Mouse (Mus musculus): Measurements from ENCODE around the gene Ints7. TPM values are rescaled to one million over a fixed set of nuclear protein-coding genes. Genes with fewer than 3 reads are reported as not detected.

The Ints7 gene
- polyA plus RNA-seq, 1 experiment from 2014 or later: 26.7 TPM

DNA sequence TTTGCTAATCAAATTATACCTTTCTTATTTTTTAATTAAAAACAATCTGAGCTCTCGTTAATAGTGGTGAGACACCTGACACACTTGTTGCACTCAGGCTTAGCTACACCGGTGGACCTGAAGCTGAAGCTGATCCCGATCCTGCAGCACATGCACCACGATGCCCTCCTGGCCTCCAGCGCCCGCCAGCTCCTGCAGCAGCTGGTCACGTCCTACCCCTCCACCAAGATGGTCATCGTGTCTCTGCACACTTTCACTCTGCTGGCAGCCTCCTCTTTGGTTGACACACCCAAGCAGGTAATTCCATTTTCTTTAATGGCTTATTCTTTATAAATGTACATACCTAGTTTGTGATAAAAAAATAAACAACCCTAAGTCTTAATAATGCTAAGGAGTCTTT is 20.6 kb downstream of the Ints7 start:
- Histone ChIP-seq H3K36me3 (ENCODE audit: control insufficient read depth, insufficient read depth, low read length) (peaks cover 13% of the 10 kb centered on the region), H3K9me3 (ENCODE audit: control insufficient read depth, low read length) (no peaks in the 10 kb centered on the region), H3K4me1 (ENCODE audit: control insufficient read depth, insufficient read depth, low read depth, low read length) (no peaks in the 10 kb centered on the region), H3K27ac (ENCODE audit: low read depth, low read length) (no peak overlapping the region), H3K4me3 (ENCODE audit: low read length) (no peak overlapping the region), H3K27me3 (replicated peaks; ENCODE audit: control insufficient read depth, insufficient read depth, low read length) (no peaks in the 10 kb centered on the region), H3K4me2 (ENCODE audit: low read length) (no peak overlapping the region), H3K9ac (ENCODE audit: low read depth, low read length) (no peak overlapping the region)
- no peak for ATAC-seq
- 96% methylated on average over 8 of the region's 8 CpGs for whole genome bisulfite sequencing

DNA sequence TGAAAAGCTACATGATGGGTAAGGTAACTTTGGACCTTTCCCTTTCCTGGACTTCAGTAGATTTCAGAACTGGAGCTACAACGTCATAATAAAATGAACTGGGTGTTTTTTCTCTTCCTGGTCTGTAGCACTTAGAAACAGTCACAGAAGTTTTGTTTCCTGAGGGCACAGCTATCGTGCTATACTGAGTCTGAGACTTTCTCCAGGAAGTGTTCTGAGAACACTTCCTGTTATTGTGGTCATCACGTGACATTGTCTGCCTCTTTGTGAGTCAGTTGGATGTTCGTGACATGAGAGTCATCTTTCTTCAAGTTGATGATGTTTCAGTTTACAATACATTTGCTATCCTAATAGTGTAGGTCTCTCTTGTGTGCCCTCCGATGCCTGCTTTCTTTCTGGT is 23.8 kb downstream of the Ints7 start:
- no peak overlapping the region for H3K4me3 ChIP-seq (ENCODE audit: low read length)
- H3K9me3 ChIP-seq (ENCODE audit: control insufficient read depth, low read length): no peaks in the 10 kb centered on the region
- H3K27me3 ChIP-seq (replicated peaks; ENCODE audit: control insufficient read depth, insufficient read depth, low read length): no peaks in the 10 kb centered on the region
- no peaks in the 10 kb centered on the region for H3K4me1 ChIP-seq (ENCODE audit: control insufficient read depth, insufficient read depth, low read depth, low read length)
- WGBS: 84% methylated on average over 5 of the region's 5 CpGs
- no peak overlapping the region for H3K27ac ChIP-seq (ENCODE audit: low read depth, low read length)
- no peak overlapping the region for H3K9ac ChIP-seq (ENCODE audit: low read depth, low read length)
- H3K36me3 ChIP-seq (ENCODE audit: control insufficient read depth, insufficient read depth, low read length): peaks cover 20% of the 10 kb centered on the region
- no peak for ATAC-seq
- no peak overlapping the region for H3K4me2 ChIP-seq (ENCODE audit: low read length)

DNA sequence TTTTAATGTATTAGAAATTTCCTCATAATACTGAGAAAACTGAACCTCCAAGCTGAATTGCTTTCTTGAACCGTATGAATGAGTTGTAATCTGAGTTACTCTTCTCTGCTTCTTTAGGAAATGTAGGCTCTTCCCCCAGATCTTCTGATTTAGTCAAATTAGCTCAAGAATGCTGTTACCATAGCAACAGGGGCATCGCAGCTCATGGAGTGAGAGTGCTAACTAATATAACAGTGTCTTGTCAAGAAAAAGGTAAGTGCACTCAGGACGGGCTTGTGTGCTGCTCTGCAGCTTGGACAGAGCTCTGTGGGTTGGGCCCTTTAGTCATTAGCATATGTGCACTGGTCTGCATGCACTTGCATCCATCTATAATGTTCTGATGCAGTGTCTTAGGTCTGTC is 29.3 kb downstream of the Ints7 start:
- H3K9ac ChIP-seq (ENCODE audit: low read depth, low read length): no peak overlapping the region
- no peak overlapping the region for H3K4me2 ChIP-seq (ENCODE audit: low read length)
- H3K36me3 ChIP-seq (ENCODE audit: control insufficient read depth, insufficient read depth, low read length): peaks cover 31% of the 10 kb centered on the region
- no peaks in the 10 kb centered on the region for H3K27me3 ChIP-seq (replicated peaks; ENCODE audit: control insufficient read depth, insufficient read depth, low read length)
- no peak for ATAC-seq
- H3K27ac ChIP-seq (ENCODE audit: low read depth, low read length): no peak overlapping the region
- H3K4me3 ChIP-seq (ENCODE audit: low read length): no peak overlapping the region
- 59% methylated on average over 3 of the region's 3 CpGs for WGBS
- no peaks in the 10 kb centered on the region for H3K4me1 ChIP-seq (ENCODE audit: control insufficient read depth, insufficient read depth, low read depth, low read length)
- no peaks in the 10 kb centered on the region for H3K9me3 ChIP-seq (ENCODE audit: control insufficient read depth, low read length)

DNA sequence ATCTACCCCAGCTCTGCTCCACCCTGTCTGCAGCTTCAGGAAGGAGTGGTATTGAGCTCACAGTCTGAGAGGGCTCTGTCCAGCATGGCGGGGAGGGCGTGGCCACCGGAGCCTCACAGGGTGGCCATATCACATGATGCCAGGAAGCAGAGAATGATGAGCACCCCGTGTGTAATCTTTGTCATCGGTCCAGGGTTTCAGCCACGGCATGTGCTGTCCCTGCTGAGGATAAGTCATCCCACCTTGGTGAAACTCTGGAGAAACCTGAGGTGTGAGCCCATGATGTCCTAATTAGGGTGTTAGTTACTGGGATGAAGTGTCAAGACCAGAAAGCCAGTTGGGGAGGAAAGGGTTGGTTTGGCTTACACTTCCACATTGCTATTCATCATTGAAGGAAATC is 33.6 kb downstream of the Ints7 start:
- H3K27ac ChIP-seq (ENCODE audit: low read depth, low read length): no peak overlapping the region
- ATAC-seq: no peak
- H3K9me3 ChIP-seq (ENCODE audit: control insufficient read depth, low read length): no peaks in the 10 kb centered on the region
- no peaks in the 10 kb centered on the region for H3K27me3 ChIP-seq (replicated peaks; ENCODE audit: control insufficient read depth, insufficient read depth, low read length)
- H3K4me2 ChIP-seq (ENCODE audit: low read length): no peak overlapping the region
- H3K4me3 ChIP-seq (ENCODE audit: low read length): no peak overlapping the region
- no peak overlapping the region for H3K9ac ChIP-seq (ENCODE audit: low read depth, low read length)
- WGBS: 92% methylated on average over 6 of the region's 6 CpGs
- H3K36me3 ChIP-seq (ENCODE audit: control insufficient read depth, insufficient read depth, low read length): peaks cover 43% of the 10 kb centered on the region
- no peaks in the 10 kb centered on the region for H3K4me1 ChIP-seq (ENCODE audit: control insufficient read depth, insufficient read depth, low read depth, low read length)

DNA sequence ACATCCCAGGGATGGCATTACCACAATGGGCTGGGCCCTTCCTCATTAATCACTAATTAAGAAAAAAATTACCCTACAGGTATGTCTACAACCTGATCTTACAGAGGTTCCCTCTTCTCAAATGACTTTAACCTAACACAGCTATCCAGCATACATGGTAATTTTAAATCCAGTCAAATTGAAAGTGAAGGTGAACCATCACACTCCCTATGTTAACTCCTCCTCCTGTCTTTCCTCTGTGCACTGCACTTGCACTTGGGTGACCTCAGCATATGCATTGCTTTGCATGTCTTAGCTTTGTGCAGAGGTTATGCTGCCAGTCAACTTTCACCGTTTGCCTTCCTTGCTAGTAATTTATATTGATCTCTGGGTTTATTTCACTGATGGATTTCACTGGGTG is 34.1 kb downstream of the Ints7 start:
- no peak overlapping the region for H3K9ac ChIP-seq (ENCODE audit: low read depth, low read length)
- peaks cover 43% of the 10 kb centered on the region for H3K36me3 ChIP-seq (ENCODE audit: control insufficient read depth, insufficient read depth, low read length)
- H3K4me2 ChIP-seq (ENCODE audit: low read length): no peak overlapping the region
- 91% methylated on average over 1 of the region's 1 CpGs for WGBS
- H3K27ac ChIP-seq (ENCODE audit: low read depth, low read length): no peak overlapping the region
- no peaks in the 10 kb centered on the region for H3K9me3 ChIP-seq (ENCODE audit: control insufficient read depth, low read length)
- no peaks in the 10 kb centered on the region for H3K27me3 ChIP-seq (replicated peaks; ENCODE audit: control insufficient read depth, insufficient read depth, low read length)
- H3K4me1 ChIP-seq (ENCODE audit: control insufficient read depth, insufficient read depth, low read depth, low read length): no peaks in the 10 kb centered on the region
- no peak overlapping the region for H3K4me3 ChIP-seq (ENCODE audit: low read length)
- no peak for ATAC-seq

DNA sequence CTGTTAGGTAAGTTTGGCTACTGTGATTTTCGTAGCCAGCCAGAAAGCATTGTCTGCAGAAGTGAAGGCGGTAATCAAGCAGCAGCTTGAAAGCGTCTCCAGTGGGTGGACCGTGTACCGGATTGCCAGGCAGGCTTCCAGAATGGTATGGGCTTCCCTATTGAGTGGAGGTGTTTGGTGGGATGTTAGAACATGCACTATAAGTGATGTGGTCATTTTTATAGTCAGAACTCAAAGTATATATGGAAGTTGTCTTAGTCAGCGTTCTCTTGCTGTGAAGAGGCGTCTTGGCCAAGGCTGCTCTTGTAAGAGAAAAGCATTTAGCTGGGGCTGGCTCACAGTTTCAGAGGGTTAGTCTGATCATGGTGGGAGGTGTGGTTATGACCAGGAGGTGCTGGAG is 34.9 kb downstream of the Ints7 start:
- Histone ChIP-seq H3K27ac (ENCODE audit: low read depth, low read length) (no peak overlapping the region), H3K9me3 (ENCODE audit: control insufficient read depth, low read length) (no peaks in the 10 kb centered on the region), H3K4me1 (ENCODE audit: control insufficient read depth, insufficient read depth, low read depth, low read length) (no peaks in the 10 kb centered on the region), H3K4me3 (ENCODE audit: low read length) (no peak overlapping the region), H3K9ac (ENCODE audit: low read depth, low read length) (no peak overlapping the region), H3K36me3 (ENCODE audit: control insufficient read depth, insufficient read depth, low read length) (peaks cover 42% of the 10 kb centered on the region), H3K4me2 (ENCODE audit: low read length) (no peak overlapping the region), H3K27me3 (replicated peaks; ENCODE audit: control insufficient read depth, insufficient read depth, low read length) (no peaks in the 10 kb centered on the region)
- 96% methylated on average over 7 of the region's 7 CpGs for WGBS
- no peak for ATAC-seq

DNA sequence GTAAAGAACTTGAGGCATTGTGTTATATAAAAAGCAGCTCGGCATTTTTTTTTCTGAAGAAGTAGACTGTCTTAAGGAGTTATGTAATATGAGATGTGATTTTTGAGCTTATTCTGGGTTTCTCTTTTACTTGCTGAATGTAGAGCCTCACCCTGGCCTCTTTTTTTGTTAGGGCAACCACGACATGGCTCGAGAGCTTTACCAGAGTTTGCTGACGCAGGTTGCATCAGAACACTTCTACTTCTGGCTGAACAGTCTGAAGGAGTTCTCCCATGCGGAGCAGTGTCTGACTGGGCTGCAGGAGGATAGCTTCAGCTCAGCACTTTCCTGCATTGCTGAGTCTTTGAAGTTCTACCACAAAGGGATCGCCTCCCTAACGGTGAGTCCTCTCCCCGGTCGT is 36.2 kb downstream of the Ints7 start:
- WGBS: 90% methylated on average over 9 of the region's 9 CpGs
- no peak overlapping the region for H3K4me2 ChIP-seq (ENCODE audit: low read length)
- H3K27me3 ChIP-seq (replicated peaks; ENCODE audit: control insufficient read depth, insufficient read depth, low read length): no peaks in the 10 kb centered on the region
- no peak overlapping the region for H3K4me3 ChIP-seq (ENCODE audit: low read length)
- H3K9ac ChIP-seq (ENCODE audit: low read depth, low read length): no peak overlapping the region
- H3K9me3 ChIP-seq (ENCODE audit: control insufficient read depth, low read length): no peaks in the 10 kb centered on the region
- H3K4me1 ChIP-seq (ENCODE audit: control insufficient read depth, insufficient read depth, low read depth, low read length): no peaks in the 10 kb centered on the region
- peaks cover 40% of the 10 kb centered on the region for H3K36me3 ChIP-seq (ENCODE audit: control insufficient read depth, insufficient read depth, low read length)
- ATAC-seq: no peak
- no peak overlapping the region for H3K27ac ChIP-seq (ENCODE audit: low read depth, low read length)

DNA sequence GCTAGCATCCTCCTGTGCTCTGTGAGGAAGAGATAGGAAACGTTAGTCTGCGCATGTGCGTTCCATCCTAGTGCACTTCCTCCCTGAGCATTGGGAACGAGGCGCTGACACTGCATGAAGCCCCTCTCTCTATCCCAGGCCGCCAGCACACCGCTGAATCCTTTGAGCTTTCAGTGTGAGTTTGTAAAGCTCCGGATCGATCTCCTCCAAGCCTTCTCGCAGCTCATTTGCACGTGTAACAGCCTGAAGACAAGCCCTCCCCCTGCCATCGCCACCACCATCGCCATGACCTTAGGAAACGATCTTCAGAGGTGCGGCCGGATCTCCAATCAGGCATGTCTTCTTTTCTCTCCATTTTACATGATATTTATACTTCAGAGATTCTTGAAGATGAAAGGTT is 37.4 kb downstream of the Ints7 start:
- H3K4me2 ChIP-seq (ENCODE audit: low read length): no peak overlapping the region
- ATAC-seq: no peak
- no peaks in the 10 kb centered on the region for H3K9me3 ChIP-seq (ENCODE audit: control insufficient read depth, low read length)
- H3K36me3 ChIP-seq (ENCODE audit: control insufficient read depth, insufficient read depth, low read length): peaks cover 47% of the 10 kb centered on the region
- no peak overlapping the region for H3K27ac ChIP-seq (ENCODE audit: low read depth, low read length)
- no peak overlapping the region for H3K9ac ChIP-seq (ENCODE audit: low read depth, low read length)
- H3K4me1 ChIP-seq (ENCODE audit: control insufficient read depth, insufficient read depth, low read depth, low read length): no peaks in the 10 kb centered on the region
- no peaks in the 10 kb centered on the region for H3K27me3 ChIP-seq (replicated peaks; ENCODE audit: control insufficient read depth, insufficient read depth, low read length)
- 86% methylated on average over 16 of the region's 16 CpGs for WGBS
- H3K4me3 ChIP-seq (ENCODE audit: low read length): no peak overlapping the region

DNA sequence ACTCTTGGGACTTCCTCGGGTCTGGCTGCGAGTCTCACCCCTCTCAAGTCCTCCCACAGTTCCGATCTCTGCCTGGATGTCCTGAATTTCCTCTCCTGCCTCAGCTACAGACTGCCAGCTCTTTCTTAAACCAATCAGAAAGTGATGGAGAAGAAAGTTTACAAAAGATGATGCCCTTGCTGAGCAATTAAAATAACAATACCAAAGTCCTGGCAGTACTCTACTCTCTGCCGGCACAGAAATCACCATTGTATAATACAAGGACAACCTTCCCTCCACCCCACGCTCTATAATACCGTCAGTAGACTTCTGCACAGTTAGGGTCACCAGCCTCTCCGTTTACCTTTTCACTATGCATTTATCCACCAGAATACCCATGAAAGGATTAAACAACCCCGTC is 40.8 kb downstream of the Ints7 start:
- Histone ChIP-seq H3K36me3 (ENCODE audit: control insufficient read depth, insufficient read depth, low read length) (peaks cover 49% of the 10 kb centered on the region), H3K9me3 (ENCODE audit: control insufficient read depth, low read length) (no peaks in the 10 kb centered on the region), H3K9ac (ENCODE audit: low read depth, low read length) (no peak overlapping the region), H3K27me3 (replicated peaks; ENCODE audit: control insufficient read depth, insufficient read depth, low read length) (no peaks in the 10 kb centered on the region), H3K27ac (ENCODE audit: low read depth, low read length) (no peak overlapping the region), H3K4me2 (ENCODE audit: low read length) (no peak overlapping the region), H3K4me1 (ENCODE audit: control insufficient read depth, insufficient read depth, low read depth, low read length) (no peaks in the 10 kb centered on the region), H3K4me3 (ENCODE audit: low read length) (no peak overlapping the region)
- WGBS: 68% methylated on average over 8 of the region's 8 CpGs
- no peak for ATAC-seq

DNA sequence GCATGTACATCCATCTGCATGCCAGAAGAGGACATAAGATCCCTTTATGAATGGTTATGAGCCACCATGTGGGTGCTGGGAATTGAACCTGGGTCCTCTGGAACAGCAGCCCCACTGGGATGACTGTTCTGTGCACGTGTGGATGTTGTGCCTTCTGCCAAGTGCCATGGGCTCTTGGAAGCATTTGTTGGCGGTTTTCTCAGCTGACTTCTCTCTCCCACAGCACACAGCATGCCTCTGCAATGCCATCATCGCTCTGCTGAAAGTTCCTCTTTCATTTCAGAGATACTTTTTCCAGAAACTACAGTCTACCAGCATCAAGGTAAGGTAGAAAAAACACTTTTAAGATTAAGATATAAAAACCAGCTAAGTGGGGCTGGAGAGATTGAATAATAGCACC is 42.2 kb downstream of the Ints7 start:
- no peak overlapping the region for H3K27ac ChIP-seq (ENCODE audit: low read depth, low read length)
- no peaks in the 10 kb centered on the region for H3K9me3 ChIP-seq (ENCODE audit: control insufficient read depth, low read length)
- no peak for ATAC-seq
- no peak overlapping the region for H3K9ac ChIP-seq (ENCODE audit: low read depth, low read length)
- no peak overlapping the region for H3K4me2 ChIP-seq (ENCODE audit: low read length)
- no peak overlapping the region for H3K4me3 ChIP-seq (ENCODE audit: low read length)
- H3K4me1 ChIP-seq (ENCODE audit: control insufficient read depth, insufficient read depth, low read depth, low read length): no peaks in the 10 kb centered on the region
- peaks cover 41% of the 10 kb centered on the region for H3K36me3 ChIP-seq (ENCODE audit: control insufficient read depth, insufficient read depth, low read length)
- WGBS: 86% methylated on average over 3 of the region's 3 CpGs
- H3K27me3 ChIP-seq (replicated peaks; ENCODE audit: control insufficient read depth, insufficient read depth, low read length): no peaks in the 10 kb centered on the region
